Mouse (Mus musculus): ENCODE measurements around the gene Nrn1l. TPM values are rescaled to one million over a fixed set of nuclear protein-coding genes. Genes with fewer than 3 reads are reported as not detected.

Gene Nrn1l
- polyA plus RNA-seq, 1 experiment from 2014 or later, result 0.29 TPM

DNA sequence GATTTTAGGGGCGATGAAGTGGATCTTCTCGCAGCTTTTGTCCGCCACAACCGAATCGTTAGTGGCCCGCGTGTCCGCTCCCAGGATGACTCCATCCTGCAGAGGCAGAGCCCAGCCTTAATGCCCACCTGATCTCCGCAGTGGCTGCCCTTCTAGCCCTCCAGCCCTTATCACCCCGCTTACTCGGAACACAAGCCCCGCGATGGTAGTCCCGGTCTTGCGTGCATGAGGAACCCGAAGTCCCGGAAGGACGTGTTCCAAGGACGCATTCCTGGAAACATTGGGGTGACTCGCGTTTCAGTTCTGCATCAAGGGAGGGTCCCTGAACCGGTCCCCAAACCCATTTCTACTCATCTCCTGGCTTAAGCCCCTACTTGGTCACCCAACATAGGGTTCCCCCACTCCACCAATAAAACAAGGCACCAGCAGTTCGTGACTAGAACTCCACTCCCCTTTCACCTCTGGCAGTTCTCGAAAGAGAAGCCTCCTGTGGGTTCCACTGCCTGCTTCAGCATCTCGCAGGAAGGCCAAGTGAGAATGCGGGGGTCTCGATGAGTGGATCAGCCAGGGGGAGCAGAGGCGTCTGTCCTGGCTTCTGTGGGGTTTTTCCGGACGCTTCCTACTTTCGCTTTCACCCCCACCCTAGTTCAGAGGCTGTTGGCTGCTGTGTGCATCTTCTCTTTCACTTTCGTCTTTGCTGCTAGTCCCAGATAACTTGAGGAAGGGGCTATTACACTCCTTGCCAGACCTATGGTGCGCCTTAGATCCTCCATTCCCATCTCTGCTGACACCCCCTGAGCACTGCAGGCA lies 44.3 kb downstream of the Nrn1l start:
- no peaks in the 10 kb centered on the region for H3K27me3 ChIP-seq (replicated peaks)
- H3K4me2 ChIP-seq, result peak overlapping the region; percentile 96
- peaks cover 42% of the 10 kb centered on the region for H3K4me1 ChIP-seq
- H3K36me3 ChIP-seq, result peaks cover 37% of the 10 kb centered on the region
- peak overlapping the region; percentile 82 for H3K9ac ChIP-seq
- H3K9me3 ChIP-seq (replicated peaks), result no peaks in the 10 kb centered on the region
- peak overlapping the region; percentile 84 for H3K4me3 ChIP-seq
- WGBS (ENCODE audit: insufficient replicate concordance), result under 1% methylated on average over 33 of the region's 33 CpGs
- H3K27ac ChIP-seq, result peak overlapping the region; percentile 84
- peak; percentile 16; the same call in 1 of the 2 replicates for ATAC-seq

DNA sequence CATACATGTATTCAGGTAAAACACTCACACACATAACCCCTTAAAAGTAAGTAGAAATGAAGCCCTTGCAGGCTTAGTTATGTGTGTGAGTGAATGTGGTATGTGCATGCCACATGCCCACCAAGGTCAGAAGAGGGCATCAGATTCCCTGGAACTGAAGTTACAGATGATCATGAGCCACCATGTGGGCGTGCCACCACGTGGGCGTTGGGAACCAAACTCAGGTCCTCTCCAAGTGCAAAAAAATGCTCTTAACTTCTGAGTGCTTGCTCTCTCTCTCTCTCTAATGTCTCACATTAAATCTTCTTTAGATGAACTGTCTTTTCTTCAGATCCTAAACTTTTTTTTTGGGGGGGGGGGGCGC lies 44.9 kb downstream of the Nrn1l start, which contains the start of gene Psmb10:
Gene Psmb10 (minus strand): TSS at position 139 of the 364 bp plus-strand sequence.
- no peak for ATAC-seq
- Histone ChIP-seq H3K9me3 (replicated peaks) (no peaks in the 10 kb centered on the region), H3K9ac (peak within 1 kb of the TSS; percentile 82), H3K4me1 (peaks cover 48% of the 10 kb centered on the region), H3K4me3 (peak within 1 kb of the TSS; percentile 84), H3K4me2 (peak within 1 kb of the TSS; percentile 96), H3K27ac (peak within 1 kb of the TSS; percentile 84), H3K27me3 (replicated peaks) (no peaks in the 10 kb centered on the region), H3K36me3 (peaks cover 43% of the 10 kb centered on the region)
- WGBS (ENCODE audit: insufficient replicate concordance), result 11% methylated on average over 4 of the region's 4 CpGs

DNA sequence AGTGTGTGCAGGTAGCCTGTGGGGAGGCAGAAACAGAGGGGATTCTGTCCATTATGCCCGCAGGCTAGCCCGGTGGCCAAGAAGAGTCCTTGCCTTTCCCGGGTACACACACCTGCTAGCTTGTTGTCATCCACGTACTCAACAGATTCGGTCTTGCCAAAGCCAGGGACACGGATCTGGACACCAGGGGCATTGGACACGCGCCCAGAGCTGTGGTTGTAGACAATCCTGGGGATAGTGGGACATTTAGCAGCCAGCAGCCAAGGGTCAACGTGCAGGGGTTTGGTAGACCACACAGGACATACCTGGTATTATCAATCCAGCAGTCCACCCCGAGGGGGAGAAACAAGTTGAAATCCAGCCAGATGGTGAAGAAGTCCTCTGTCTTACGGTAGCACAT lies 48.7 kb downstream of the Nrn1l start:
- Histone ChIP-seq H3K4me3 (peak overlapping the region; percentile 30), H3K9me3 (replicated peaks) (no peaks in the 10 kb centered on the region), H3K27ac (peak overlapping the region; percentile 42; the same call in 1 of the 2 replicates), H3K4me1 (peaks cover 35% of the 10 kb centered on the region), H3K36me3 (peaks cover 74% of the 10 kb centered on the region), H3K9ac (peak overlapping the region; percentile 4; the same call in 1 of the 2 replicates), H3K4me2 (peak overlapping the region; percentile 33), H3K27me3 (replicated peaks) (no peaks in the 10 kb centered on the region)
- 73% methylated on average over 11 of the region's 11 CpGs for WGBS (ENCODE audit: insufficient replicate concordance)
- ATAC-seq, result no peak

DNA sequence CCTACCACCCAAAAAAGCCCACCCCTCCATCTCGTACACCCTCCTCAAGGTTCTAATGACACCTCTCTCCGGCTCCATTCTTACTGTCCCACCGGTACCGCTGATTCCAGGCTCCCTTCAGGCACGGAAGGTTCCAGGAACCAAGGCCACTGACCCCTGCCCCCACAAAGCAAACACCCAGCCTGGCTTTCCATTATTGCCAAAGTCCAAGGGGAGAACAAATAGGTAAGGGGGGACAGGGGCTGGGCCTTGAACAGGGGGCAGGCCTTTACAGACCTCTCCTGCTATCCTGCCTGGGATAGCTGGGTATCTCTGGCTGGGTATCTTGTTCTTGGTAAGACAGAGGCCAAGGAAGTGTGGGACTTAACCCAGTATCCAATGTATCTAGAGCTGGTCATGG lies 49.2 kb downstream of the Nrn1l start:
- H3K36me3 ChIP-seq, result peaks cover 80% of the 10 kb centered on the region
- peak overlapping the region; percentile 42; the same call in 1 of the 2 replicates for H3K27ac ChIP-seq
- H3K27me3 ChIP-seq (replicated peaks), result no peaks in the 10 kb centered on the region
- peak overlapping the region; percentile 30 for H3K4me3 ChIP-seq
- H3K4me2 ChIP-seq, result peak overlapping the region; percentile 26
- H3K4me1 ChIP-seq, result peaks cover 35% of the 10 kb centered on the region
- peak overlapping the region; percentile 4; the same call in 1 of the 2 replicates for H3K9ac ChIP-seq
- WGBS (ENCODE audit: insufficient replicate concordance), result 89% methylated on average over 5 of the region's 5 CpGs
- peak; percentile 36 for ATAC-seq
- H3K9me3 ChIP-seq (replicated peaks), result no peaks in the 10 kb centered on the region

DNA sequence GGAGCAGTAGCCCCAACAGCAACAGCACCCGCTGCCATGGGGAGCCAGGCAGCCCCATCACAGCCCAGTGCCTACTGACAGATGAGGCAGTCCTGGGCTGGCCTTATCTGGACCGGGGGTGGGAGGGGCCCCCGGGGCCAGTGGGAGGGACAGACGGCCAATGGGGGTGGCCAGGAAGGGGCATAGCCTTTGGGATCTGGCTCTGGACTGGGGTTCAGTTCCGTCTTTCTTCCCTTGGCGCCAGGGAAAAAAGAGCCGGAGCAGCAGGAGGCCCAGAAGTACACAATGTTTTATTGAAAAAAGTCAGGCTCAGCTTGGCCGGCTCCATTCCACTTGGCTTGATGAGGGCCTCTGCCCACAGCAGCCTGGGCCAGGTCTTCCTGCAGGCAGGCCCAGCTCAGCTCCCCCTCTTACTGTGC lies 50.0 kb downstream of the Nrn1l start, which contains the start of gene Lcat:
Gene Lcat (minus strand): TSS at position 62 of the 419 bp plus-strand sequence.
- H3K4me2 ChIP-seq, result peak within 1 kb of the TSS; percentile 33
- WGBS (ENCODE audit: insufficient replicate concordance), result 57% methylated on average over 7 of the region's 8 CpGs
- peak within 1 kb of the TSS; percentile 30 for H3K4me3 ChIP-seq
- peaks cover 87% of the 10 kb centered on the region for H3K36me3 ChIP-seq
- no peaks in the 10 kb centered on the region for H3K9me3 ChIP-seq (replicated peaks)
- H3K27ac ChIP-seq, result peak within 1 kb of the TSS; percentile 42; the same call in 1 of the 2 replicates
- no peaks in the 10 kb centered on the region for H3K27me3 ChIP-seq (replicated peaks)
- peak; percentile 64 for ATAC-seq
- H3K9ac ChIP-seq, result peak within 1 kb of the TSS; percentile 4; the same call in 1 of the 2 replicates
- H3K4me1 ChIP-seq, result peaks cover 29% of the 10 kb centered on the region

Other genes with a start within 250 kb of the Nrn1l start
- gene Carmil2, start 207.3 kb upstream of the Nrn1l start, polyA plus RNA-seq (2016; fragmentation: Nextera tagmentation; extraction: Ambion mirVana), result 0.86 TPM in 2 replicates
- gene Acd, start 192.5 kb upstream of the Nrn1l start, polyA plus RNA-seq (2016; fragmentation: Nextera tagmentation; extraction: Ambion mirVana), result 32.3 and 34.1 TPM in 2 replicates
- gene Pard6a, start 192.4 kb upstream of the Nrn1l start, polyA plus RNA-seq (2016; fragmentation: Nextera tagmentation; extraction: Ambion mirVana), result 9.2 and 10.8 TPM in 2 replicates
- gene 4933405L10Rik, start 185.9 kb upstream of the Nrn1l start, polyA plus RNA-seq (2016; fragmentation: Nextera tagmentation; extraction: Ambion mirVana), result 0.23 TPM in 1 of 2 replicates, not detected in the other
- gene Enkd1, start 185.4 kb upstream of the Nrn1l start, polyA plus RNA-seq (2016; fragmentation: Nextera tagmentation; extraction: Ambion mirVana), result 11.2 and 12.4 TPM in 2 replicates
- 4.5 and 5.1 TPM in 2 replicates for gene Gfod2, start 134.9 kb upstream of the Nrn1l start, polyA plus RNA-seq (2016; fragmentation: Nextera tagmentation; extraction: Ambion mirVana)
- 37.7 and 37.8 TPM in 2 replicates for gene Ranbp10, start 66.2 kb upstream of the Nrn1l start, polyA plus RNA-seq (2016; fragmentation: Nextera tagmentation; extraction: Ambion mirVana)
- 0.12 and 0.19 TPM in 2 replicates for gene Tsnaxip1, start 65.8 kb upstream of the Nrn1l start, polyA plus RNA-seq (2016; fragmentation: Nextera tagmentation; extraction: Ambion mirVana)
- gene Cenpt, start 40.3 kb upstream of the Nrn1l start, polyA plus RNA-seq (2016; fragmentation: Nextera tagmentation; extraction: Ambion mirVana), result 29.0 and 29.2 TPM in 2 replicates
- gene Thap11, start 38.4 kb upstream of the Nrn1l start, polyA plus RNA-seq (2016; fragmentation: Nextera tagmentation; extraction: Ambion mirVana), result 53.0 and 53.2 TPM in 2 replicates
- gene Nutf2, start 33.0 kb upstream of the Nrn1l start, polyA plus RNA-seq (2016; fragmentation: Nextera tagmentation; extraction: Ambion mirVana), result 180 and 183 TPM in 2 replicates
- gene Edc4, start 12.7 kb upstream of the Nrn1l start, polyA plus RNA-seq (2016; fragmentation: Nextera tagmentation; extraction: Ambion mirVana), result 30.1 and 30.9 TPM in 2 replicates
- gene Pskh1, start 6.9 kb downstream of the Nrn1l start, polyA plus RNA-seq (2016; fragmentation: Nextera tagmentation; extraction: Ambion mirVana), result 13.1 and 14.3 TPM in 2 replicates
- gene Ctrl, start 40.3 kb downstream of the Nrn1l start, polyA plus RNA-seq (2016; fragmentation: Nextera tagmentation; extraction: Ambion mirVana), result 0.94 and 1.0 TPM in 2 replicates
- gene Psmb10, start 44.9 kb downstream of the Nrn1l start, polyA plus RNA-seq (2016; fragmentation: Nextera tagmentation; extraction: Ambion mirVana), result 77.2 and 84.6 TPM in 2 replicates
- gene Lcat, start 49.8 kb downstream of the Nrn1l start, polyA plus RNA-seq (2016; fragmentation: Nextera tagmentation; extraction: Ambion mirVana), result 26.3 and 29.2 TPM in 2 replicates
- gene Slc12a4, start 72.5 kb downstream of the Nrn1l start, polyA plus RNA-seq (2016; fragmentation: Nextera tagmentation; extraction: Ambion mirVana), result 18.2 and 18.6 TPM in 2 replicates
- not detected in 2 replicates for gene Dpep3, start 85.9 kb downstream of the Nrn1l start, polyA plus RNA-seq (2016; fragmentation: Nextera tagmentation; extraction: Ambion mirVana)
- 16.0 and 16.5 TPM in 2 replicates for gene Dus2, start 97.8 kb downstream of the Nrn1l start, polyA plus RNA-seq (2016; fragmentation: Nextera tagmentation; extraction: Ambion mirVana)
- gene Dpep2nb, start 112.4 kb downstream of the Nrn1l start, polyA plus RNA-seq (2016; fragmentation: Nextera tagmentation; extraction: Ambion mirVana), result not detected in 2 replicates
- 14.7 TPM in 2 replicates for gene Ddx28, start 118.3 kb downstream of the Nrn1l start, polyA plus RNA-seq (2016; fragmentation: Nextera tagmentation; extraction: Ambion mirVana)
- gene Nfatc3, start 165.3 kb downstream of the Nrn1l start, polyA plus RNA-seq (2016; fragmentation: Nextera tagmentation; extraction: Ambion mirVana), result 5.0 and 5.8 TPM in 2 replicates
- gene Esrp2, start 243.4 kb downstream of the Nrn1l start, polyA plus RNA-seq (2016; fragmentation: Nextera tagmentation; extraction: Ambion mirVana), result 6.6 and 7.9 TPM in 2 replicates